Mouse (Mus musculus) heart, embryonic 13.5 days (tissue): Measurements from ENCODE around the gene Trim67. TPM values are rescaled to one million over a fixed set of nuclear protein-coding genes. Genes with fewer than 3 reads are reported as not detected.
A peak's percentile ranks its signal among the peaks of the same experiment; 100 is the strongest.
"Not testable (repeated sequence)": the region's sequence is repeated elsewhere in the genome, so short reads cannot be mapped to it uniquely, and the experiment has no call there.

Experiments used
- ATAC-seq: fragments of 200-750 bp; cut with Nextera tagmentation; 2 replicates; pipeline ENCODE4 v1.8.0; 2017; ENCODE audit warnings: moderate TSS enrichment; ENCODE audit not compliant: insufficient number of reproducible peaks, low FRiP score, low TSS enrichment; ENCODE audit errors: extremely low read depth
- H3K27ac ChIP-seq: fragments of 300-500 bp; sonication (generic); replicated peaks from 2 replicates; pipeline ENCODE4 v1.5.1; 2015; ENCODE audit warnings: moderate library complexity, mild to moderate bottlenecking, inconsistent platforms
- H3K27me3 ChIP-seq: fragments of 300-500 bp; sonication (generic); replicated peaks from 2 replicates; pipeline ENCODE4 v1.6.1; 2015; ENCODE audit warnings: mild to moderate bottlenecking, inconsistent platforms
- H3K36me3 ChIP-seq: fragments of 300-500 bp; sonication (generic); 2 replicates; pipeline ENCODE4 v1.6.1; 2015; ENCODE audit warnings: mild to moderate bottlenecking, inconsistent platforms
- H3K4me1 ChIP-seq: fragments of 300-500 bp; sonication (generic); 2 replicates; pipeline ENCODE4 v1.6.1; 2015; ENCODE audit warnings: inconsistent platforms
- H3K4me2 ChIP-seq: fragments of 300-500 bp; sonication (generic); 2 replicates; pipeline ENCODE4 v1.6.1; 2015; ENCODE audit warnings: inconsistent platforms, mild to moderate bottlenecking, moderate library complexity
- H3K4me3 ChIP-seq: fragments of 300-500 bp; sonication (generic); 2 replicates; pipeline ENCODE4 v1.5.1; 2015; ENCODE audit warnings: moderate library complexity, mild to moderate bottlenecking, inconsistent platforms
- H3K9ac ChIP-seq: fragments of 300-500 bp; sonication (generic); 2 replicates; pipeline ENCODE4 v1.6.1; 2015; ENCODE audit warnings: inconsistent platforms, mild to moderate bottlenecking, moderate library complexity
- H3K9me3 ChIP-seq: fragments of 300-500 bp; sonication (generic); 2 replicates; pipeline ENCODE4 v1.6.1; 2016; ENCODE audit warnings: inconsistent platforms
- WGBS: fragments of 180-500 bp; shearing (Covaris S2); methylation state at CpG from one replicate; pipeline ENCODE4 v1.1.7; 2015; ENCODE audit warnings: mixed read lengths; 5-methylcytosine and 5-hydroxymethylcytosine counted together
- polyA plus RNA-seq: library from polyadenylated mRNA; unstranded; fragments of >200 nt; fragmentation: Nextera tagmentation; extraction: Ambion mirVana; gene quantifications from 2 replicates; pipeline ENCODE4 v1.2.1, GENCODE M21; 2015

Trim67 gene
- polyA plus RNA-seq, 1 experiment from 2014 or later, result 0.16 TPM

DNA sequence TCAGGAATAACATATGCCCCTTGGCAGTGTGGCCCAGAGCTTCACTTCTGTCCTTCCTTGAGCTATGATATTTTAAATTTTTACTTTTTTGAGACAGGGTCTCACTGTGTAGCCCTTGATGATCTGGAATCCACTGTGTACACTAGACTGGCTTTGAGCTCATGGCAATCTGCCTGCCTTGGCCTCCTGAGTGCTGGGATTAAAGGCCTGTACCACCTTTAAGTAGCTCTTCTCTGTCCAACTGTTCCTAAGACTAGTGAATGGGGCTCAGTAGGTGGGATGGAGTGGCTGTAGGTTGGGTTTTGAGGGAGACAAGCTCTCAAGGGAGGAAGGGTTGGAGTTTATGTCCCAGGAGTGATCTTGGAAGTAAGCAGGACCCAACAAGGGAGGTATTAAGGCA lies 43.0 kb downstream of the Trim67 start:
- no peak overlapping the region for H3K4me3 ChIP-seq
- H3K27ac ChIP-seq, result no peak overlapping the region
- H3K36me3 ChIP-seq, result peaks cover 37% of the 10 kb centered on the region
- no peak overlapping the region for H3K4me2 ChIP-seq
- H3K9me3 ChIP-seq, result no peaks in the 10 kb centered on the region
- peaks cover 24% of the 10 kb centered on the region for H3K4me1 ChIP-seq
- no peak for ATAC-seq
- no peak overlapping the region for H3K9ac ChIP-seq
- H3K27me3 ChIP-seq, result no peaks in the 10 kb centered on the region

DNA sequence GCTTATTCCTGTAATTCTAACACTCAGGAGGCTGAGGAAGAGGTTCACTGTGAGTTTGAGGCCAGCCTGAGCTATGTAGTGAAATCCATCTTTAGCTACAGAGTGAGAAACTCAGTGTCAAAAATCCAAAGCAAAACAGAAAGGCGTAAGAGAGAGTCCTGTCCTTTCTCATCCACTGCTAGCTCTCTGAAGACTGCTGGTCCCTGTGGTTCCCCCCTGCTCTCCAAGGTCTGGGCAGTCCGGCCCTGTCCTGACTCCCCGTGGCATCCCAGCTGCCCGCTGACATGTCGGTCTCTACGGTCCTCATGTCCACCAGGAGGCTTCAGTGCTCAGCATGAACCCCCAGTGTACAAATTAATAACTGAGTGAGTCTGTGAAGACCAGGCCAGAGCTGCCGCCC lies 43.4 kb downstream of the Trim67 start:
- Histone ChIP-seq H3K4me2 (no peak overlapping the region), H3K4me1 (peaks cover 24% of the 10 kb centered on the region), H3K36me3 (peaks cover 41% of the 10 kb centered on the region), H3K9me3 (no peaks in the 10 kb centered on the region), H3K9ac (no peak overlapping the region), H3K27ac (no peak overlapping the region), H3K27me3 (no peaks in the 10 kb centered on the region), H3K4me3 (no peak overlapping the region)
- no peak for ATAC-seq
- WGBS, result 80% methylated on average over 7 of the region's 7 CpGs

DNA sequence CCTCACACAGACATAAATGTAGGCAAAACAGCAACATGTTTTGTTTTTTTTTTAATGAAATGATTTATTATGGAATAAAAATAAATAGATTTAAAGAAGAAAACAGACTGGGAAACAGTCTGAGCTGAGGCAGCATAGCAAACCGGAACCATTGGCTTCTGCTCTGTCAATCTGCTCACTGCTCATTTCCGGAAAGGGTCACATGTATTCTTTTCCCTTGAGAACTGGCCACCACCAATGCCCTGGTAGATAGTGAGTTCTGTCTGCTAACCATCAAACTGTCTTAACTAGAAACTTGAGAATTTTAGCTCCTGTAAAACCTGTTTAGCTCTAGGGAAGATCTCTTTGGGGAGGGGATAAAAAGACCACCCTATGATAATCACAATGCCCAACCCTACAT lies 44.0 kb downstream of the Trim67 start:
- Histone ChIP-seq H3K36me3 (peaks cover 47% of the 10 kb centered on the region), H3K4me3 (no peak overlapping the region), H3K27ac (no peak overlapping the region), H3K4me1 (peaks cover 24% of the 10 kb centered on the region), H3K9ac (no peak overlapping the region), H3K27me3 (no peaks in the 10 kb centered on the region), H3K9me3 (no peaks in the 10 kb centered on the region), H3K4me2 (no peak overlapping the region)
- ATAC-seq, result no peak
- 58% methylated on average over 2 of the region's 2 CpGs for WGBS

DNA sequence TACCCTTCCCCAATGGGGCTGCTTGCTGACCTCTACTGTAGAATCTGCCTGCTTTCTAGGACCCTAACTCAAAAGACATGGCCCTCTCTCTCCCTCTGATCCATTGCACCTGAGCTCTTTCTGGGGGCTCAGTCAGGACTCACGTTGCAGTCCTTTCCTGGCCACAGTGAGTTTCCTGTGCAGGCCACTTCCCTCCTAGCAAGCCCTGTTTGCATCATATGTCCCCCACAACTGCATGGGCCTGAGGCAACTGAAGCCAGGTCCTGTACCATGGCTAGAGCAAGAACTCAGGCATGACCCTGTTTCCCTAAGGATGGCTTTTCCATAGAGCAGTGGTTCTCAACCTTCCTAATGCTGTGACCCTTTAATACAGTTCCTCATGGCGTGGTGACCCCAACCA lies 45.1 kb downstream of the Trim67 start:
- H3K9me3 ChIP-seq, result no peaks in the 10 kb centered on the region
- peaks cover 52% of the 10 kb centered on the region for H3K36me3 ChIP-seq
- WGBS, result 79% methylated on average over 2 of the region's 2 CpGs
- ATAC-seq, result no peak
- H3K4me2 ChIP-seq, result no peak overlapping the region
- no peaks in the 10 kb centered on the region for H3K27me3 ChIP-seq
- peaks cover 22% of the 10 kb centered on the region for H3K4me1 ChIP-seq
- H3K4me3 ChIP-seq, result no peak overlapping the region
- H3K27ac ChIP-seq, result no peak overlapping the region
- H3K9ac ChIP-seq, result no peak overlapping the region

DNA sequence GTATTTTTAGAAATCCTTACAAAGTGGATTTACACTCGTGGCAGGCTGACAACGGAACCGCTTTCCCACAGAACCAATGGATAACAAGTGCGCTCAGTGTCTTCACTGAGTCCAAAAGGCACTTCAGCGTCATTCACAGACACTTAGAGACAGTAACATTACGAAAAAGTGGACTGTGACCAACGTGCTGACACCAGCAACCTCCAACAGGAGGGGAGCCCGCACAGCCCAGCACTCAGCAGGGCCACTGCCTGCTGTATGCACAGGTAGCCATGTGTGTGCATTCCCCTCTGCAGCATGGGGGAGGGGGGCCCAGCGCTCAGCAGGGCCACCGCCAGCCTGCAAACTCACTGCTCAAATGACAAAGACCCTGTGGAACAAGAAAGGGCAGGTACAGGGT lies 46.5 kb downstream of the Trim67 start:
- Histone ChIP-seq H3K9ac (no peak overlapping the region), H3K9me3 (no peaks in the 10 kb centered on the region), H3K4me3 (no peak overlapping the region), H3K27me3 (no peaks in the 10 kb centered on the region), H3K27ac (no peak overlapping the region), H3K4me1 (peaks cover 12% of the 10 kb centered on the region), H3K36me3 (peaks cover 64% of the 10 kb centered on the region), H3K4me2 (no peak overlapping the region)
- no peak for ATAC-seq
- 74% methylated on average over 10 of the region's 10 CpGs for WGBS

DNA sequence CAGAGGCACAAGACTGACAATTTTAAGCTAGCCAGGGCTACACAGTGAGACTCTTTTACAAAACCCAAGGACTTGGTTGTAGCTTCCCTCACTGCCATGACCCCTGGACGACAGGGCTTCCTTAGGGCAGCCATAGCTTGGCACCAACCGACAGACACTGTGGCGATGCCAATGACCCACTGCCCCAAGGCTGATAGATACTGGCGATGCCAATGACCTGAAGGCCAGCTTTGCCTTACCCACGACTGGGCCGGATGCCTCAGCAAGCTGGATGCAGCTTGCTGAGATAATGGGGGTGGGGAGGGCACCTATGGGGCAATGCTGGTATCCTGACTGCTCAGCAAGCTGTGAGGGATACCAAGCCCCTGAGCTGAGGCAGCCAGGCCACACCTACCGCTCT lies 48.0 kb downstream of the Trim67 start:
- ATAC-seq, result no peak
- peaks cover 12% of the 10 kb centered on the region for H3K4me1 ChIP-seq
- 92% methylated on average over 7 of the region's 7 CpGs for WGBS
- H3K27me3 ChIP-seq, result no peaks in the 10 kb centered on the region
- H3K36me3 ChIP-seq, result peaks cover 76% of the 10 kb centered on the region
- H3K27ac ChIP-seq, result no peak overlapping the region
- H3K9ac ChIP-seq, result no peak overlapping the region
- H3K4me2 ChIP-seq, result no peak overlapping the region
- H3K9me3 ChIP-seq, result no peaks in the 10 kb centered on the region
- no peak overlapping the region for H3K4me3 ChIP-seq

DNA sequence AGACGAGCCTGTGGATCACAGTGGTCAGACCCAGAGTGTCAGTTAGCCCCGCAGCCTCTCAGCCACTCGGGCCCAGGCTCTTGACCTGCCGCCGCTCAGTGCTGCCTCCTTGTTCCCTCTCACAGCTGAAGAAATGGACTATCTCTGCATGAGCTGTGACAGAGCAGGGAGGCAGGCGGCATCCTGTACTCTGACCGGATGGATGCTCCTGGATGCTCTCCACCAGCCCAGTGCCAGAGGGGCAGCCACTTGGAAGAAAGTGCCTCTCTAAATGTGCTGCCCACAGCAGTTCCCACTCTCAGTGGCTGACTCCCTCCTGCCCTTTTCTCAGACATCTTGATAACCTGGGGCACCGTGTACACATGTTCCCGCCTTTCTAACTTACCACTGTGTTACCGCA lies 48.9 kb downstream of the Trim67 start:
- ATAC-seq, result no peak
- Histone ChIP-seq H3K4me1 (peaks cover 12% of the 10 kb centered on the region), H3K9ac (no peak overlapping the region), H3K9me3 (no peaks in the 10 kb centered on the region), H3K4me2 (no peak overlapping the region), H3K27me3 (no peaks in the 10 kb centered on the region), H3K36me3 (peaks cover 76% of the 10 kb centered on the region), H3K27ac (no peak overlapping the region), H3K4me3 (no peak overlapping the region)
- WGBS, result 82% methylated on average over 10 of the region's 10 CpGs

DNA sequence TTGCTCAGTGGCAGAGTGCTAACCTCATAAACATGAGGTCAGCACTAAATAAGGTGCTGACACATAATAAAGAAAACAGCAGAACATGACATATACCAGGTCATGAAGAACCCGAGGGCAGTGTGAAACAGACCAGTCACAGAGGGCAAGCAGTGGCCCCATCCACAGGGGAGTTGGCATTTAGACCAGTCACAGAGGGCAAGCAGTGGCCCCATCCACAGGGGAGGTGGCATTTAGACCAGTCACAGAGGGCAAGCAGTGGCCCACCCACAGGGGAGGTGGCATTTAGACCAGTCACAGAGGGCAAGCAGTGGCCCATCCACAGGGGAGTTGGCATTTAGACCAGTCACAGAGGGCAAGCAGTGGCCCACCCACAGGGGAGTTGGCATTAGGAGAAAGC lies 50.0 kb downstream of the Trim67 start:
- H3K9ac ChIP-seq, H3K27me3 ChIP-seq, H3K4me3 ChIP-seq, H3K4me2 ChIP-seq, H3K27ac ChIP-seq, H3K9me3 ChIP-seq, ATAC-seq: not testable (repeated sequence)
- 42% methylated on average over 1 of the region's 1 CpGs for WGBS
- Histone ChIP-seq H3K36me3 (peaks cover 68% of the 10 kb centered on the region), H3K4me1 (peaks cover 12% of the 10 kb centered on the region)

DNA sequence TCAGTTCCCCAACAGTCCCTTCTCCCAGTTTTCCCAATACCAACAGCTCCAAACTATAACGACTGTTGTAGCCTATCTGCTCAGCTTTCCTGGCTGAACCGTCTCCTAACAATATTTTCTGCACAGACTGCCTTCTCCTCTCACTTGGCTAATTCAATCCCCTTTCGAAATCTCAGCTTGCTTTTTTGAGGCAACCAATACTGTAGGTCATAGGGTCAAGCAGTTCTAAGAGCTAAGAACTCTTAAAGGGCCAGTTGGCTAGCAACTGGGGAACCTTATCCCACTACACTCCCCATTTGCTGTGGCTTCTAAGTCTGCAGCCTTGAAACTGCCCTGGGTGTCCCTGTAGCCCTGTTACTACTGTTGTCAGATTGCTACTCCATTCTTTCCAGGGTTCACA lies 52.2 kb downstream of the Trim67 start:
- Histone ChIP-seq H3K9ac (no peak overlapping the region), H3K27me3 (no peaks in the 10 kb centered on the region), H3K9me3 (no peaks in the 10 kb centered on the region), H3K4me3 (no peak overlapping the region), H3K4me2 (no peak overlapping the region), H3K4me1 (peaks cover 8% of the 10 kb centered on the region; the same call in 1 of the 2 replicates), H3K27ac (no peak overlapping the region), H3K36me3 (peaks cover 46% of the 10 kb centered on the region)
- WGBS, result 57% methylated on average over 3 of the region's 3 CpGs
- ATAC-seq, result no peak

DNA sequence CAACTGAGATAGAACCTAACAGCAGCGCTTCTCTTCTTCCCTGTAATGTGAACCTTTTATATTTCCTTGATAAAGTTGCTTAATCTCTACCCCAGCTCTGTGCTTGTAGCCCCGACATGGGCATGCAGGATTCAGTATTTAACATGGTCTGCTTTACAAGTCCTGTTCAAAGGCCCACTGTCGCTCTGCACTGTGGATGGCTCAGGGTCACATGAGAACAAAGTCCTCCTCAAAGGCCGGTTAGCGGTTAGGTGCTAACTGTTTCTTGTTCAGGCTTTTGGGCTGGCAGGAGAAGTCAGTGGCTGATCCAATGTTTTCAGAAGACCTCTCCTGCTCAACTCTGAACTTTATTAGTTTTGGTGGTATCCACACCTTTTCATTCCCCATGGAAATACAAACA lies 52.7 kb downstream of the Trim67 start:
- Histone ChIP-seq H3K4me2 (no peak overlapping the region), H3K4me1 (peaks cover 8% of the 10 kb centered on the region; the same call in 1 of the 2 replicates), H3K27ac (no peak overlapping the region), H3K27me3 (no peaks in the 10 kb centered on the region), H3K4me3 (no peak overlapping the region), H3K9me3 (no peaks in the 10 kb centered on the region), H3K9ac (no peak overlapping the region), H3K36me3 (peaks cover 42% of the 10 kb centered on the region)
- WGBS, result 83% methylated on average over 5 of the region's 5 CpGs
- no peak for ATAC-seq

DNA sequence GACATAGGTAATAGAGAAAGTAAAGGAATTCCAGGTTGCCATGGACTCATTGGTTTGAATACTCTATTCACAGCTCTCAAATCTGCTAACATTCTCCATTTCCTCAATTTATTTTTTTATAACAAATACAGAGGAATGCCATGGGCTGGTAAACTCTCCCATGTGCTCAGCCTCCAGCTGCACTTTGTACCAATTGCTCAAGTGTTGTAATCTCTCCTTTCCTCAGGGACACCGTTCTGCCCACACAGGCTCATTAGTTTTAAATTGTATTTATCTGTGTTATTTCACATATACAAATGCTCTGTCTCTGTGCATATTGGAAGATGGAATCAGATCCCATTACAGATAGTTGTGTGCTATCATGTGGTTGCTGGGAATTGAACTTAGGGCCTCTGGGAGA lies 60.6 kb downstream of the Trim67 start:
- H3K27me3 ChIP-seq, result no peaks in the 10 kb centered on the region
- H3K27ac ChIP-seq, result no peak overlapping the region
- 94% methylated on average over 1 of the region's 1 CpGs for WGBS
- H3K4me1 ChIP-seq, result no peaks in the 10 kb centered on the region
- H3K9ac ChIP-seq, result no peak overlapping the region
- H3K4me3 ChIP-seq, result no peak overlapping the region
- no peak for ATAC-seq
- H3K4me2 ChIP-seq, result no peak overlapping the region
- peaks cover 36% of the 10 kb centered on the region for H3K9me3 ChIP-seq
- H3K36me3 ChIP-seq, result peaks cover 63% of the 10 kb centered on the region

DNA sequence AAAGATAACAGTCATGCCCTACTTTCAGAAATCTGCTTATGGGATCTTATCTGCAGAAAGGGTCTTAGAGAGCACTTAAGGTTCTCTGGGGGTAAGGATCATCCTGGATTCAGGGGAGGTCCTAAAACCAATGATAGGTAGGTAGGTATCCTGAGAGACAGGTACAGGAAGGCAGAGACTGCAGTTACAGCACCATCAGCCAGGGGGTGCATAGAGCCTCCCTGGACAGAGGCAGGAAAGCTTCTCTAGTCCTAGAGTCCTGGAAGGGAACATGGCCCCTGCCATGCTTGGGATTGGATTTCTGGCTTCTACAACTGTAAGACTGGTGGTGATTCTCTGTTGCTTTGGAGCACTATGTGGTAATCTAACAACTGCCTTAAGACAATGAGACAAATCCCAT lies 66.6 kb downstream of the Trim67 start:
- Histone ChIP-seq H3K9me3 (0 out of 2 replicates have a peak, but pooled peaks cover 16% of the 10 kb centered on the region), H3K27me3 (no peaks in the 10 kb centered on the region), H3K4me2 (no peak overlapping the region), H3K36me3 (peaks cover 66% of the 10 kb centered on the region), H3K27ac (peak overlapping the region; percentile 93), H3K4me3 (no peak overlapping the region), H3K9ac (0 out of 2 replicates have a peak overlapping the region, but pooled peaks have one; percentile 28), H3K4me1 (peaks cover 43% of the 10 kb centered on the region)
- no peak for ATAC-seq
